Mouse (Mus musculus): Measurements from ENCODE around the gene A430078G23Rik. TPM values are rescaled to one million over a fixed set of nuclear protein-coding genes. Genes with fewer than 3 reads are reported as not detected.
"Not testable (repeated sequence)": the region's sequence is repeated elsewhere in the genome, so short reads cannot be mapped to it uniquely, and the experiment has no call there.

The A430078G23Rik gene
- polyA plus RNA-seq (2012; rRNA removed): 30.2 and 30.7 TPM in 2 replicates

- Histone ChIP-seq H3K27ac (ENCODE audit: control insufficient read depth, insufficient read depth, low read length) (peak within 1 kb of the TSS; percentile 99), H3K27me3 (ENCODE audit: control insufficient read depth, insufficient read depth, low read length) (no peaks in the 10 kb centered on the region), H3K36me3 (ENCODE audit: control insufficient read depth, insufficient read depth, low read length) (no peaks in the 10 kb centered on the region), H3K4me3 (ENCODE audit: control insufficient read depth, insufficient read depth, low read length) (peak within 1 kb of the TSS; percentile 92), H3K4me1 (replicated peaks; ENCODE audit: control insufficient read depth, insufficient read depth, low read length) (peaks cover 21% of the 10 kb centered on the region)
- peak; percentile 47; the same call in 1 of the 2 replicates for TF ChIP-seq POLR2A (IDR thresholded peaks at IDR 0.05; ENCODE audit: control insufficient read depth, extremely low read depth, insufficient read depth, low read length, poor library complexity)
- no peak for TF ChIP-seq CTCF (IDR thresholded peaks at IDR 0.05; ENCODE audit: borderline replicate concordance, control insufficient read depth, extremely low read depth, insufficient read depth, low read length, poor library complexity)
- WGBS: 4% methylated on average over 13 of the region's 13 CpGs
- peak; percentile 83 for DNase-seq
These were observed at the start of gene A430078G23Rik for GRCm38 (mm10) chr8:3353189-3353810. Gene A430078G23Rik, plus strand, starts transcription at chr8:3353415.

- H3K27me3 ChIP-seq (ENCODE audit: control insufficient read depth, insufficient read depth, low read length); H3K27ac ChIP-seq (ENCODE audit: control insufficient read depth, insufficient read depth, low read length); DNase-seq; H3K36me3 ChIP-seq (ENCODE audit: control insufficient read depth, insufficient read depth, low read length); H3K4me3 ChIP-seq (ENCODE audit: control insufficient read depth, insufficient read depth, low read length); H3K4me1 ChIP-seq (replicated peaks; ENCODE audit: control insufficient read depth, insufficient read depth, low read length): not testable (repeated sequence)
- WGBS: 50% methylated on average over 13 of the region's 13 CpGs
These were observed 44.9 kb upstream of the A430078G23Rik start for GRCm38 (mm10) chr8:3308205-3308800.

- no peak for DNase-seq
- Histone ChIP-seq H3K27ac (ENCODE audit: control insufficient read depth, insufficient read depth, low read length) (no peak overlapping the region), H3K4me3 (ENCODE audit: control insufficient read depth, insufficient read depth, low read length) (no peak overlapping the region), H3K4me1 (replicated peaks; ENCODE audit: control insufficient read depth, insufficient read depth, low read length) (no peaks in the 10 kb centered on the region), H3K27me3 (ENCODE audit: control insufficient read depth, insufficient read depth, low read length) (no peaks in the 10 kb centered on the region), H3K36me3 (ENCODE audit: control insufficient read depth, insufficient read depth, low read length) (no peaks in the 10 kb centered on the region)
- TF ChIP-seq CTCF (IDR thresholded peaks at IDR 0.05; ENCODE audit: borderline replicate concordance, control insufficient read depth, extremely low read depth, insufficient read depth, low read length, poor library complexity): no peak
- TF ChIP-seq POLR2A (IDR thresholded peaks at IDR 0.05; ENCODE audit: control insufficient read depth, extremely low read depth, insufficient read depth, low read length, poor library complexity): no peak
- 80% methylated on average over 11 of the region's 11 CpGs for WGBS
These were observed 43.6 kb upstream of the A430078G23Rik start for GRCm38 (mm10) chr8:3309636-3310035.

- Histone ChIP-seq H3K27me3 (ENCODE audit: control insufficient read depth, insufficient read depth, low read length) (no peaks in the 10 kb centered on the region), H3K4me1 (replicated peaks; ENCODE audit: control insufficient read depth, insufficient read depth, low read length) (no peaks in the 10 kb centered on the region), H3K27ac (ENCODE audit: control insufficient read depth, insufficient read depth, low read length) (no peak overlapping the region), H3K4me3 (ENCODE audit: control insufficient read depth, insufficient read depth, low read length) (no peak overlapping the region), H3K36me3 (ENCODE audit: control insufficient read depth, insufficient read depth, low read length) (no peaks in the 10 kb centered on the region)
- no peak for DNase-seq
- TF ChIP-seq POLR2A (IDR thresholded peaks at IDR 0.05; ENCODE audit: control insufficient read depth, extremely low read depth, insufficient read depth, low read length, poor library complexity) (no peak), CTCF (IDR thresholded peaks at IDR 0.05; ENCODE audit: borderline replicate concordance, control insufficient read depth, extremely low read depth, insufficient read depth, low read length, poor library complexity) (no peak)
- WGBS: 88% methylated on average over 4 of the region's 4 CpGs
These were observed 41.7 kb upstream of the A430078G23Rik start for GRCm38 (mm10) chr8:3311482-3311881.

GRCm38 (mm10) chr8:3313417-3313816 is 39.8 kb upstream of the A430078G23Rik start:
- not testable (repeated sequence) for H3K27ac ChIP-seq (ENCODE audit: control insufficient read depth, insufficient read depth, low read length); H3K27me3 ChIP-seq (ENCODE audit: control insufficient read depth, insufficient read depth, low read length); H3K4me1 ChIP-seq (replicated peaks; ENCODE audit: control insufficient read depth, insufficient read depth, low read length); DNase-seq; H3K36me3 ChIP-seq (ENCODE audit: control insufficient read depth, insufficient read depth, low read length); H3K4me3 ChIP-seq (ENCODE audit: control insufficient read depth, insufficient read depth, low read length)
- WGBS: 81% methylated on average over 1 of the region's 1 CpGs

GRCm38 (mm10) chr8:3313843-3314242 is 39.4 kb upstream of the A430078G23Rik start:
- TF ChIP-seq CTCF (IDR thresholded peaks at IDR 0.05; ENCODE audit: borderline replicate concordance, control insufficient read depth, extremely low read depth, insufficient read depth, low read length, poor library complexity) (no peak), POLR2A (IDR thresholded peaks at IDR 0.05; ENCODE audit: control insufficient read depth, extremely low read depth, insufficient read depth, low read length, poor library complexity) (no peak)
- Histone ChIP-seq H3K4me3 (ENCODE audit: control insufficient read depth, insufficient read depth, low read length) (no peak overlapping the region), H3K4me1 (replicated peaks; ENCODE audit: control insufficient read depth, insufficient read depth, low read length) (no peaks in the 10 kb centered on the region), H3K27me3 (ENCODE audit: control insufficient read depth, insufficient read depth, low read length) (no peaks in the 10 kb centered on the region), H3K36me3 (ENCODE audit: control insufficient read depth, insufficient read depth, low read length) (no peaks in the 10 kb centered on the region), H3K27ac (ENCODE audit: control insufficient read depth, insufficient read depth, low read length) (no peak overlapping the region)
- DNase-seq: no peak
- whole genome bisulfite sequencing: 24% methylated on average over 3 of the region's 3 CpGs

GRCm38 (mm10) chr8:3314345-3314744 is 38.9 kb upstream of the A430078G23Rik start:
- no peak overlapping the region for H3K27ac ChIP-seq (ENCODE audit: control insufficient read depth, insufficient read depth, low read length)
- TF ChIP-seq POLR2A (IDR thresholded peaks at IDR 0.05; ENCODE audit: control insufficient read depth, extremely low read depth, insufficient read depth, low read length, poor library complexity) (no peak), CTCF (IDR thresholded peaks at IDR 0.05; ENCODE audit: borderline replicate concordance, control insufficient read depth, extremely low read depth, insufficient read depth, low read length, poor library complexity) (no peak)
- WGBS: 95% methylated on average over 2 of the region's 2 CpGs
- H3K4me1 ChIP-seq (replicated peaks; ENCODE audit: control insufficient read depth, insufficient read depth, low read length): no peaks in the 10 kb centered on the region
- DNase-seq: no peak
- H3K36me3 ChIP-seq (ENCODE audit: control insufficient read depth, insufficient read depth, low read length): no peaks in the 10 kb centered on the region
- H3K4me3 ChIP-seq (ENCODE audit: control insufficient read depth, insufficient read depth, low read length): no peak overlapping the region
- H3K27me3 ChIP-seq (ENCODE audit: control insufficient read depth, insufficient read depth, low read length): no peaks in the 10 kb centered on the region
